Mouse (Mus musculus) stomach, embryonic 14.5 days (tissue): Measurements from ENCODE around the gene Gm2663. TPM values are rescaled to one million over a fixed set of nuclear protein-coding genes. Genes with fewer than 3 reads are reported as not detected.
"Not testable (repeated sequence)": the region's sequence is repeated elsewhere in the genome, so short reads cannot be mapped to it uniquely, and the experiment has no call there.

ENCODE experiments used
- ATAC-seq: fragments of 200-750 bp; cut with Nextera tagmentation; 2 replicates; pipeline ENCODE4 v1.8.0; 2017; ENCODE audit warnings: low read depth, moderate TSS enrichment; ENCODE audit not compliant: insufficient number of reproducible peaks, insufficient read depth, low FRiP score
- H3K27ac ChIP-seq: fragments of 300-500 bp; sonication (generic); 2 replicates; pipeline ENCODE4 v1.5.1; 2014; ENCODE audit warnings: mild to moderate bottlenecking, low read length, moderate library complexity, mixed read lengths
- H3K27me3 ChIP-seq: fragments of 300-500 bp; sonication (generic); 2 replicates; pipeline ENCODE4 v1.6.1; 2014; ENCODE audit warnings: low read length, control low read depth, mixed read lengths; ENCODE audit not compliant: control insufficient read depth, insufficient read depth
- H3K36me3 ChIP-seq: fragments of 300-500 bp; sonication (generic); 2 replicates; pipeline ENCODE4 v1.6.1; 2014; ENCODE audit warnings: mild to moderate bottlenecking, control low read depth, low read length, moderate library complexity, mixed read lengths; ENCODE audit not compliant: control insufficient read depth, insufficient read depth
- H3K4me1 ChIP-seq: fragments of 300-500 bp; sonication (generic); 2 replicates; pipeline ENCODE4 v1.6.1; 2014; ENCODE audit warnings: low read length, control low read depth, mixed read lengths; ENCODE audit not compliant: control insufficient read depth, insufficient read depth
- H3K4me2 ChIP-seq: fragments of 300-500 bp; sonication (generic); replicated peaks from 2 replicates; pipeline ENCODE4 v1.6.1; 2014; ENCODE audit warnings: low read depth, low read length, control low read depth
- H3K4me3 ChIP-seq: fragments of 300-500 bp; sonication (generic); 2 replicates; pipeline ENCODE4 v1.5.1; 2014; ENCODE audit warnings: low read depth, low read length, control low read depth
- H3K9ac ChIP-seq: fragments of 300-500 bp; sonication (generic); replicated peaks from 2 replicates; pipeline ENCODE4 v1.6.1; 2014; ENCODE audit warnings: low read depth, mild to moderate bottlenecking, control low read depth, low read length, moderate library complexity, mixed read lengths
- H3K9me3 ChIP-seq: fragments of 300-500 bp; sonication (generic); 2 replicates; pipeline ENCODE4 v1.6.1; 2016; ENCODE audit warnings: low read depth, low read length, control low read depth; ENCODE audit not compliant: control insufficient read depth
- WGBS: fragments of 180-500 bp; shearing (Covaris S2); extraction: QIAGEN DNeasy Blood & Tissue Kit; methylation state at CpG from one replicate; pipeline ENCODE4 v1.1.7; 2014; 5-methylcytosine and 5-hydroxymethylcytosine counted together
- polyA plus RNA-seq: library from polyadenylated mRNA; unstranded; fragments of >200 nt; fragmentation: Nextera tagmentation; extraction: Ambion mirVana; gene quantifications from 2 replicates; pipeline ENCODE4 v1.2.1, GENCODE M21; 2014

Gene Gm2663
- polyA plus RNA-seq, 1 experiment from 2014 or later, result not detected

- 86% methylated on average over 3 of the region's 3 CpGs for WGBS
- H3K4me1 ChIP-seq, result no peaks in the 10 kb centered on the region
- no peak for ATAC-seq
- no peak overlapping the region for H3K4me2 ChIP-seq
- H3K27ac ChIP-seq, result no peak overlapping the region
- no peaks in the 10 kb centered on the region for H3K36me3 ChIP-seq
- no peak overlapping the region for H3K9ac ChIP-seq
- H3K4me3 ChIP-seq, result no peak overlapping the region
- H3K27me3 ChIP-seq, result no peaks in the 10 kb centered on the region
- H3K9me3 ChIP-seq, result no peaks in the 10 kb centered on the region
Measured at GRCm38 (mm10) chr6:41032231-41032630, 33.0 kb upstream of the Gm2663 start.

- ATAC-seq, result no peak
- Histone ChIP-seq H3K27me3 (no peaks in the 10 kb centered on the region), H3K4me2 (no peak overlapping the region), H3K9ac (no peak overlapping the region), H3K9me3 (no peaks in the 10 kb centered on the region), H3K27ac (no peak overlapping the region), H3K4me1 (no peaks in the 10 kb centered on the region), H3K36me3 (no peaks in the 10 kb centered on the region), H3K4me3 (no peak overlapping the region)
- WGBS, result 95% methylated on average over 3 of the region's 3 CpGs
Measured at GRCm38 (mm10) chr6:41030821-41031220, 31.5 kb upstream of the Gm2663 start.

- no peak for ATAC-seq
- H3K27ac ChIP-seq, result no peak overlapping the region
- no peak overlapping the region for H3K4me3 ChIP-seq
- no peaks in the 10 kb centered on the region for H3K36me3 ChIP-seq
- no peak overlapping the region for H3K4me2 ChIP-seq
- no peaks in the 10 kb centered on the region for H3K9me3 ChIP-seq
- H3K4me1 ChIP-seq, result no peaks in the 10 kb centered on the region
- WGBS, result 52% methylated on average over 2 of the region's 2 CpGs
- no peak overlapping the region for H3K9ac ChIP-seq
- H3K27me3 ChIP-seq, result no peaks in the 10 kb centered on the region
Measured at GRCm38 (mm10) chr6:41027053-41027452, 27.8 kb upstream of the Gm2663 start.

- no peak overlapping the region for H3K27ac ChIP-seq
- ATAC-seq, result no peak
- H3K4me3 ChIP-seq, result no peak overlapping the region
- 79% methylated on average over 2 of the region's 2 CpGs for whole genome bisulfite sequencing
- H3K36me3 ChIP-seq, result no peaks in the 10 kb centered on the region
- H3K9me3 ChIP-seq, result no peaks in the 10 kb centered on the region
- no peak overlapping the region for H3K9ac ChIP-seq
- H3K4me2 ChIP-seq, result no peak overlapping the region
- no peaks in the 10 kb centered on the region for H3K4me1 ChIP-seq
- no peaks in the 10 kb centered on the region for H3K27me3 ChIP-seq
Measured at GRCm38 (mm10) chr6:41025873-41026650, 26.8 kb upstream of the Gm2663 start.

- Histone ChIP-seq H3K27ac (no peak overlapping the region), H3K9me3 (no peaks in the 10 kb centered on the region), H3K4me1 (no peaks in the 10 kb centered on the region), H3K4me3 (no peak overlapping the region), H3K9ac (no peak overlapping the region), H3K4me2 (no peak overlapping the region), H3K36me3 (no peaks in the 10 kb centered on the region), H3K27me3 (no peaks in the 10 kb centered on the region)
- 82% methylated on average over 2 of the region's 2 CpGs for WGBS
- ATAC-seq, result no peak
Measured at GRCm38 (mm10) chr6:41019140-41019539, 19.9 kb upstream of the Gm2663 start.

GRCm38 (mm10) chr6:41018629-41019028, 19.4 kb upstream of the Gm2663 start:
- no peak for ATAC-seq
- Histone ChIP-seq H3K9me3 (no peaks in the 10 kb centered on the region), H3K4me2 (no peak overlapping the region), H3K36me3 (no peaks in the 10 kb centered on the region), H3K4me1 (no peaks in the 10 kb centered on the region), H3K4me3 (no peak overlapping the region), H3K27ac (no peak overlapping the region), H3K9ac (no peak overlapping the region), H3K27me3 (no peaks in the 10 kb centered on the region)
- 66% methylated on average over 2 of the region's 2 CpGs for WGBS

- Histone ChIP-seq H3K4me1 (no peaks in the 10 kb centered on the region), H3K4me3 (no peak overlapping the region), H3K36me3 (no peaks in the 10 kb centered on the region), H3K27ac (no peak overlapping the region), H3K4me2 (no peak overlapping the region), H3K9ac (no peak overlapping the region), H3K9me3 (no peaks in the 10 kb centered on the region), H3K27me3 (no peaks in the 10 kb centered on the region)
- no peak for ATAC-seq
- 79% methylated on average over 4 of the region's 4 CpGs for WGBS
Measured at GRCm38 (mm10) chr6:41015065-41015464, 15.8 kb upstream of the Gm2663 start.

- not testable (repeated sequence) for H3K4me1 ChIP-seq, ATAC-seq, H3K9ac ChIP-seq, H3K4me2 ChIP-seq, H3K36me3 ChIP-seq, H3K27me3 ChIP-seq, H3K9me3 ChIP-seq, H3K27ac ChIP-seq, H3K4me3 ChIP-seq
- 85% methylated on average over 2 of the region's 2 CpGs for WGBS
Measured at GRCm38 (mm10) chr6:40964454-40964853, 34.8 kb downstream of the Gm2663 start, which contains the start of gene 1810009J06Rik. TSS of gene 1810009J06Rik (plus strand) at chr6:40964754.

- no peaks in the 10 kb centered on the region for H3K9me3 ChIP-seq
- H3K4me1 ChIP-seq, result no peaks in the 10 kb centered on the region
- no peak for ATAC-seq
- H3K9ac ChIP-seq, result no peak overlapping the region
- WGBS, result 65% methylated on average over 2 of the region's 2 CpGs
- H3K4me2 ChIP-seq, result no peak overlapping the region
- no peak overlapping the region for H3K4me3 ChIP-seq
- no peaks in the 10 kb centered on the region for H3K36me3 ChIP-seq
- no peak overlapping the region for H3K27ac ChIP-seq
- H3K27me3 ChIP-seq, result no peaks in the 10 kb centered on the region
Measured at GRCm38 (mm10) chr6:40953716-40954115, 45.6 kb downstream of the Gm2663 start.
